Mouse (Mus musculus): ENCODE data around the gene Nr2e1. TPM values are rescaled to one million over a fixed set of nuclear protein-coding genes. Genes with fewer than 3 reads are reported as not detected.

Nr2e1 gene
- total RNA-seq, 4 experiments from 2014 or later: not detected

- DNase-seq (ENCODE audit: low spot score): no peak
Measured at GRCm38 (mm10) chr10:42587961-42588750, 4.7 kb upstream of the Nr2e1 start.

GRCm38 (mm10) chr10:42585596-42586305, 2.3 kb upstream of the Nr2e1 start:
- no peak for DNase-seq (ENCODE audit: low spot score)

GRCm38 (mm10) chr10:42585156-42585555, 1.7 kb upstream of the Nr2e1 start:
- no peak for DNase-seq (ENCODE audit: low spot score)

- DNase-seq (ENCODE audit: low spot score): no peak
Measured at GRCm38 (mm10) chr10:42584436-42584983, 1.1 kb upstream of the Nr2e1 start.

- DNase-seq (ENCODE audit: low spot score): no peak
Measured at GRCm38 (mm10) chr10:42583902-42584435, 537 bp upstream of the Nr2e1 start.

- no peak for DNase-seq (ENCODE audit: low spot score)
Measured at GRCm38 (mm10) chr10:42582566-42583110, 794 bp downstream of the Nr2e1 start.

GRCm38 (mm10) chr10:42581694-42582565, 1.5 kb downstream of the Nr2e1 start:
- no peak for DNase-seq (ENCODE audit: low spot score)

GRCm38 (mm10) chr10:42580951-42581277, 2.5 kb downstream of the Nr2e1 start:
- DNase-seq (ENCODE audit: low spot score): no peak

- no peak for DNase-seq (ENCODE audit: low spot score)
Measured at GRCm38 (mm10) chr10:42580131-42580950, 3.1 kb downstream of the Nr2e1 start.

GRCm38 (mm10) chr10:42579475-42580130, 3.8 kb downstream of the Nr2e1 start:
- no peak for DNase-seq (ENCODE audit: low spot score)

- no peak for DNase-seq (ENCODE audit: low spot score)
Measured at GRCm38 (mm10) chr10:42578698-42579474, 4.5 kb downstream of the Nr2e1 start.

- no peak for DNase-seq (ENCODE audit: low spot score)
Measured at GRCm38 (mm10) chr10:42578281-42578675, 5.2 kb downstream of the Nr2e1 start.

GRCm38 (mm10) chr10:42577525-42578280, 5.7 kb downstream of the Nr2e1 start:
- DNase-seq (ENCODE audit: low spot score): no peak

GRCm38 (mm10) chr10:42574639-42575038, 8.8 kb downstream of the Nr2e1 start:
- no peak for DNase-seq (ENCODE audit: low spot score)

- no peak for DNase-seq (ENCODE audit: low spot score)
Measured at GRCm38 (mm10) chr10:42572971-42573370, 10.5 kb downstream of the Nr2e1 start.

- no peak for DNase-seq (ENCODE audit: low spot score)
Measured at GRCm38 (mm10) chr10:42572567-42572966, 10.9 kb downstream of the Nr2e1 start.

- no peak for DNase-seq (ENCODE audit: low spot score)
Measured at GRCm38 (mm10) chr10:42562272-42562671, 21.2 kb downstream of the Nr2e1 start.

GRCm38 (mm10) chr10:42559581-42560200, 23.7 kb downstream of the Nr2e1 start:
- no peak for DNase-seq (ENCODE audit: low spot score)
